Mouse (Mus musculus): ENCODE measurements at regions not wholly inside any gene's neighbourhood (a gene's known extent, or its start where the extent isn't known, plus 50 kb on each side); places are given as distances from the start of the nearest gene placed in this dataset.

DNA sequence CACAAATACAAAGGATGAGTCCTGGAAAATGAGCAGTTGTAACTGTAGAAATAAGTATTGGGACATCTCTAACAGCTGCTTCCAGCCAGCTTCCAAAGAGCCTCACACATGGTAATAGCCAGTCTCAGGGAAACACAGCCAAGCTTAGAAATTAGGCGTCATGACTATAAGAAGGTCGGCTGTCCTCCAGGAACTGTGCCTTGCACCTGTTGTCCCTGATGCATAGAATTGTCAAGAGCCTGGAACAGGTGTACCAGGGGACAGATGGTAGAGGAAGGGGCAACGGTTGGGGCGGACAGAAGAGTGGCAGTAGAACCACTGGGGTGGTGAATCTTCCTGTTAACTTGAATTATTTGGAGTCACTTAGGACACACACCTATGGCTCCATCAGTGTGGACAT lies 162.1 kb downstream of the Trib2 start:
- no peak overlapping the region for H3K9ac ChIP-seq (ENCODE audit: insufficient read depth, low read depth)
- dilution Hi-C loops (cut with MboI; ENCODE audit: extremely low pct_ligation_motif_present, extremely low pct_unique_long_range_greater_than_20kb, low sequenced_read_pairs) (no loop called here), in situ Hi-C loops (cut with MboI; ENCODE audit: low pct_ligation_motif_present, low pct_unique_long_range_greater_than_20kb, low sequenced_read_pairs) (no loop called here)
- H3K27me3 ChIP-seq (replicated peaks), result no peaks in the 10 kb centered on the region
- H3K27ac ChIP-seq (ENCODE audit: insufficient read depth, low read depth), result no peak overlapping the region
- no peak for DNase-seq (ENCODE audit: extremely low read depth)
- no peak for TF ChIP-seq NRF1 (IDR thresholded peaks at IDR 0.05; ENCODE audit: low read depth, low read length)
- TF ChIP-seq KAT2A (IDR thresholded peaks at IDR 0.05; ENCODE audit: insufficient replicate concordance, low read length), result no peak
- no peak for TF ChIP-seq RCOR1 (conservative IDR thresholded peaks at IDR 0.05; ENCODE audit: low read depth, low read length)
- no peak for TF ChIP-seq ZNF384 (IDR thresholded peaks at IDR 0.05; ENCODE audit: low read depth, low read length)
- TF ChIP-seq EP300 (IDR thresholded peaks at IDR 0.05; ENCODE audit: low read length), result no peak
- TF ChIP-seq ZMIZ1 (IDR thresholded peaks at IDR 0.05; ENCODE audit: low read depth, low read length), result no peak
- TF ChIP-seq MAZ (IDR thresholded peaks at IDR 0.05; ENCODE audit: low read depth, low read length), result no peak
- no peak for TF ChIP-seq ZC3H11A (IDR thresholded peaks at IDR 0.05; ENCODE audit: low read depth, low read length)
- TF ChIP-seq POLR2A (IDR thresholded peaks at IDR 0.05; ENCODE audit: low read depth, low read length), result no peak
- no peak for TF ChIP-seq SMC3 (IDR thresholded peaks at IDR 0.05; ENCODE audit: low read depth, low read length)
- no peak for TF ChIP-seq NELFE (IDR thresholded peaks at IDR 0.05; ENCODE audit: low read depth, low read length)
- no peak for TF ChIP-seq CTCF (conservative IDR thresholded peaks at IDR 0.05 in 1 of 2, IDR thresholded peaks at IDR 0.05 in 1 of 2; ENCODE audit: low read depth in 2 of 2, low read length in 2 of 2)
- TF ChIP-seq MEF2A (IDR thresholded peaks at IDR 0.05; ENCODE audit: borderline replicate concordance, low read depth, low read length), result no peak
- no peak for TF ChIP-seq UBTF (IDR thresholded peaks at IDR 0.05; ENCODE audit: low read depth, low read length)
- TF ChIP-seq USF1 (IDR thresholded peaks at IDR 0.05; ENCODE audit: low read depth, low read length), result no peak
- TF ChIP-seq SIN3A (IDR thresholded peaks at IDR 0.05; ENCODE audit: low read length), result no peak
- no peaks in the 10 kb centered on the region for H3K9me3 ChIP-seq (replicated peaks; ENCODE audit: low read length)
- H3K4me1 ChIP-seq (ENCODE audit: control insufficient read depth in 1 of 2, insufficient read depth in 2 of 2), result no peaks in the 10 kb centered on the region
- H3K36me3 ChIP-seq (replicated peaks in 1 of 2; ENCODE audit: control insufficient read depth in 1 of 2, insufficient read depth in 1 of 2, low read length in 1 of 2), result no peaks in the 10 kb centered on the region
- no peak overlapping the region for H3K4me3 ChIP-seq (replicated peaks in 1 of 3; ENCODE audit: low read depth in 2 of 3, low read length in 2 of 3, poor library complexity in 1 of 3)
- H3K79me2 ChIP-seq (replicated peaks; ENCODE audit: control insufficient read depth, extremely low read depth, insufficient read depth, poor library complexity, severe bottlenecking), result no peaks in the 10 kb centered on the region
- no peak overlapping the region for H3K4me2 ChIP-seq (ENCODE audit: insufficient read depth, low read depth, poor library complexity, severe bottlenecking)

DNA sequence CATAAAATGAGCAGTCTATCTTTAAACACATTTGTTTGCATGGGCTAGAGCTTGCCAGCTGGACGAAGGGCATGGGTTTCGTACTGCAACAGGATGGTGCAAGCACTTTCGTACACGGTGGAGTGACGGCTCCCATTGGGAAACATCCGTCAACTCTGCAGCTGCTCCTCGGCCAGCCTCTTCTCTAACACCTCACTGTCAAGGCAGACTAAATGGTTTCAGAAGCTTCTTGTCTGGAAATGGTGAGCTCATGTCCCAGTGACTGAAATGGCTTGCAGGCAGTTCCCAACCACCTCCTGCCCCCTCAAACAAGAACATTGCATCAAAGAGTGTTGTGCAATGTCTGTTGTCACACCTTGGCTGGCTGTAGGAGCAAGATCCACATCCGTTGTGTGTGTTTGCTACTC lies 163.4 kb downstream of the Trib2 start:
- Histone ChIP-seq H3K4me1 (ENCODE audit: control insufficient read depth in 1 of 2, insufficient read depth in 2 of 2) (no peaks in the 10 kb centered on the region), H3K79me2 (replicated peaks; ENCODE audit: control insufficient read depth, extremely low read depth, insufficient read depth, poor library complexity, severe bottlenecking) (no peaks in the 10 kb centered on the region), H3K36me3 (replicated peaks in 1 of 2; ENCODE audit: control insufficient read depth in 1 of 2, insufficient read depth in 1 of 2, low read length in 1 of 2) (no peaks in the 10 kb centered on the region), H3K27me3 (replicated peaks) (no peaks in the 10 kb centered on the region), H3K4me3 (replicated peaks in 1 of 3; ENCODE audit: low read depth in 2 of 3, low read length in 2 of 3, poor library complexity in 1 of 3) (no peak overlapping the region), H3K9me3 (replicated peaks; ENCODE audit: low read length) (no peaks in the 10 kb centered on the region), H3K9ac (ENCODE audit: insufficient read depth, low read depth) (no peak overlapping the region), H3K27ac (ENCODE audit: insufficient read depth, low read depth) (no peak overlapping the region), H3K4me2 (ENCODE audit: insufficient read depth, low read depth, poor library complexity, severe bottlenecking) (no peak overlapping the region)
- TF ChIP-seq ELF1 (IDR thresholded peaks at IDR 0.05; ENCODE audit: low read depth, low read length), result no peak
- TF ChIP-seq NRF1 (IDR thresholded peaks at IDR 0.05; ENCODE audit: low read depth, low read length), result no peak
- TF ChIP-seq CTCF (conservative IDR thresholded peaks at IDR 0.05 in 1 of 2, IDR thresholded peaks at IDR 0.05 in 1 of 2; ENCODE audit: low read depth in 2 of 2, low read length in 2 of 2), result no peak
- TF ChIP-seq BHLHE40 (IDR thresholded peaks at IDR 0.05; ENCODE audit: low read depth, low read length), result no peak
- TF ChIP-seq GABPA (IDR thresholded peaks at IDR 0.05; ENCODE audit: insufficient replicate concordance, low read depth, low read length), result no peak
- TF ChIP-seq MEF2A (IDR thresholded peaks at IDR 0.05; ENCODE audit: borderline replicate concordance, low read depth, low read length), result no peak
- no peak for TF ChIP-seq ZC3H11A (IDR thresholded peaks at IDR 0.05; ENCODE audit: low read depth, low read length)
- TF ChIP-seq ZKSCAN1 (IDR thresholded peaks at IDR 0.05; ENCODE audit: borderline replicate concordance, low read depth, low read length), result no peak
- no peak for TF ChIP-seq MXI1 (IDR thresholded peaks at IDR 0.05; ENCODE audit: low read depth, low read length)
- no peak for TF ChIP-seq HCFC1 (IDR thresholded peaks at IDR 0.05; ENCODE audit: low read depth, low read length)
- TF ChIP-seq RAD21 (IDR thresholded peaks at IDR 0.05; ENCODE audit: low read depth, low read length), result no peak
- no peak for TF ChIP-seq EP300 (IDR thresholded peaks at IDR 0.05; ENCODE audit: low read length)
- TF ChIP-seq JUN (IDR thresholded peaks at IDR 0.05; ENCODE audit: insufficient read depth, low read depth, low read length), result no peak
- no peak for TF ChIP-seq NELFE (IDR thresholded peaks at IDR 0.05; ENCODE audit: low read depth, low read length)
- no peak for TF ChIP-seq ETS1 (conservative IDR thresholded peaks at IDR 0.05; ENCODE audit: low read depth, low read length)
- no peak for TF ChIP-seq CHD2 (IDR thresholded peaks at IDR 0.05; ENCODE audit: low read length)
- TF ChIP-seq USF1 (IDR thresholded peaks at IDR 0.05; ENCODE audit: low read depth, low read length), result no peak
- TF ChIP-seq MYC (IDR thresholded peaks at IDR 0.05; ENCODE audit: low read depth, low read length), result no peak
- TF ChIP-seq SIN3A (IDR thresholded peaks at IDR 0.05; ENCODE audit: low read length), result no peak
- in situ Hi-C loops (cut with MboI; ENCODE audit: low pct_ligation_motif_present, low pct_unique_long_range_greater_than_20kb, low sequenced_read_pairs), result no loop called here
- dilution Hi-C loops (cut with MboI; ENCODE audit: extremely low pct_ligation_motif_present, extremely low pct_unique_long_range_greater_than_20kb, low sequenced_read_pairs), result no loop called here
- no peak for DNase-seq (ENCODE audit: extremely low read depth)
